Mouse (Mus musculus) ovary, postnatal 36 days (tissue): ENCODE results near the gene H2-Eb1.
A peak's percentile ranks its signal among the peaks of the same experiment; 100 is the strongest.
"Not testable (repeated sequence)": the region's sequence is repeated elsewhere in the genome, so short reads cannot be mapped to it uniquely, and the experiment has no call there.

ENCODE experiments used
- DNase-seq: peaks from one replicate; pipeline ENCODE4 v3.0.0; 2022; ENCODE audit warnings: low spot score, mixed read lengths

Gene H2-Eb1

GRCm38 (mm10) chr17:34291609-34292008, 14.1 kb upstream of the H2-Eb1 start:
- peak; percentile 72 for DNase-seq

- no peak for DNase-seq
Measured at GRCm38 (mm10) chr17:34292570-34292969, 13.1 kb upstream of the H2-Eb1 start.

- no peak for DNase-seq
Measured at GRCm38 (mm10) chr17:34293533-34293932, 12.1 kb upstream of the H2-Eb1 start.

- no peak for DNase-seq
Measured at GRCm38 (mm10) chr17:34294249-34294648, 11.4 kb upstream of the H2-Eb1 start.

GRCm38 (mm10) chr17:34295307-34295706, 10.4 kb upstream of the H2-Eb1 start:
- DNase-seq: no peak

- DNase-seq: no peak
Measured at GRCm38 (mm10) chr17:34295891-34296794, 9.5 kb upstream of the H2-Eb1 start.

- DNase-seq: no peak
Measured at GRCm38 (mm10) chr17:34299356-34299755, 6.3 kb upstream of the H2-Eb1 start.

GRCm38 (mm10) chr17:34300071-34300470, 5.6 kb upstream of the H2-Eb1 start:
- no peak for DNase-seq

GRCm38 (mm10) chr17:34300691-34301566, 4.7 kb upstream of the H2-Eb1 start:
- no peak for DNase-seq

GRCm38 (mm10) chr17:34301670-34302190, 3.9 kb upstream of the H2-Eb1 start:
- DNase-seq: no peak

- DNase-seq: no peak
Measured at GRCm38 (mm10) chr17:34303789-34304188, 1.9 kb upstream of the H2-Eb1 start.

GRCm38 (mm10) chr17:34304751-34305150, 916 bp upstream of the H2-Eb1 start:
- DNase-seq: no peak

GRCm38 (mm10) chr17:34306407-34306806, 740 bp downstream of the H2-Eb1 start:
- no peak for DNase-seq

GRCm38 (mm10) chr17:34307216-34307615, 1.5 kb downstream of the H2-Eb1 start:
- DNase-seq: no peak

GRCm38 (mm10) chr17:34308161-34308560, 2.5 kb downstream of the H2-Eb1 start:
- DNase-seq: no peak

GRCm38 (mm10) chr17:34309225-34309624, 3.6 kb downstream of the H2-Eb1 start:
- DNase-seq: no peak

- peak; percentile 70 for DNase-seq
Measured at GRCm38 (mm10) chr17:34309683-34310385, 4.2 kb downstream of the H2-Eb1 start.

- DNase-seq: not testable (repeated sequence)
Measured at GRCm38 (mm10) chr17:34310526-34310925, 4.9 kb downstream of the H2-Eb1 start.

- no peak for DNase-seq
Measured at GRCm38 (mm10) chr17:34312185-34312584, 6.5 kb downstream of the H2-Eb1 start.

GRCm38 (mm10) chr17:34313393-34313792, 7.7 kb downstream of the H2-Eb1 start:
- peak; percentile 74 for DNase-seq

- DNase-seq: no peak
Measured at GRCm38 (mm10) chr17:34314286-34314685, 8.6 kb downstream of the H2-Eb1 start.

- no peak for DNase-seq
Measured at GRCm38 (mm10) chr17:34315512-34315911, 9.8 kb downstream of the H2-Eb1 start.
